In the genomic region with DNA sequence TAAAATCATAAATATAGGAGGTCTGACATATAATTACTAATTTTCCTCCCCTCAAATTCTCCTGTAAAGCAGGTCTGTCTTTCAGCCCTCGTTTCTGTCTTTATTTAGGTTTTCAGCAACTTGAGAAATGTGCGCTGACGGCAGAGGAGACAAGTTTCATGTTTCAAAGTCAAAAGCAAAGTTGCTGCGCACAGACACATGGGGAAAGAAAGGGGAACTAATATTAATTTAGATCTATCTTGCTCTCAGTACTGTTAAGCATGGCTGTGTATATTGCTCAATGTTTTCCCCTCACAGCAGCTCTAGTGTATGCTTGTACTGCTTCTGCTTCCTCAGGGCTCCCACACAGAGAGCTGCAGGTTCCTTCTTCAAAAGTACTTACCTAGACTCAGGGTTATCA, we compare ENCODE assay signal across 9 mouse cellular contexts. TPM values are rescaled to one million over a fixed set of nuclear protein-coding genes. Genes with fewer than 3 reads are reported as not detected.
DNase-seq lines count a peak whose midpoint lies in the region; ATAC-seq lines count a peak whose summit lies in the region.
"Had no signal": no experiment of that assay in that cellular context is flagged by ENCODE, and none has a peak within 500 bp of the region (broad histone marks: within the 10 kb centered on the region; RNA-seq: fewer than 3 reads in every experiment).

No protein-coding gene starts in this region.

- ATAC-seq in hematopoietic stem cell, adult 5-6 weeks (replicated peaks in 1 of 2; ENCODE audit: insufficient read depth in 1 of 2, low FRiP score in 2 of 2, low TSS enrichment in 1 of 2, low read depth in 1 of 2, poor library complexity in 2 of 2, severe bottlenecking in 2 of 2): peak; percentile 24 to 26; a peak in 3 of 4 replicates

- peak; percentile 3 for DNase-seq in kidney, adult 9 months
- DNase-seq in kidney, adult 11 months: no peak
- peak; percentile 74 for DNase-seq in MEL-GATA-1-ER (ENCODE audit: extremely low read depth, low read depth)
- DNase-seq in lung, postnatal 36 days: peak; percentile 51
- DNase-seq in ovary, adult 18-20 months (ENCODE audit: low spot score): no peak
- no peak for DNase-seq in right cerebral cortex, postnatal 10 days (ENCODE audit: low spot score in 2 of 2)
- no peak for DNase-seq in ovary, postnatal 10 days (ENCODE audit: low spot score)
- DNase-seq: cerebellum, adult 11 months had no signal

RNA-seq across cellular contexts. Expression of a gene that starts 1.7 kb away (rescaled TPM):
- 117 and 133 TPM in 2 replicates for total RNA-seq in hematopoietic stem cell, adult 5-6 weeks (2017)

Comparison
In these comparisons a context has a peak if more than half of its experiments do, and no peak if none do; other contexts are left out.
1. DNase-seq: peak in kidney, adult 9 months (single experiment), MEL-GATA-1-ER (single experiment) and lung, postnatal 36 days (single experiment); none in kidney, adult 11 months (single experiment), ovary, adult 18-20 months (single experiment), right cerebral cortex, postnatal 10 days (0 of 2) and ovary, postnatal 10 days (single experiment).